Mouse (Mus musculus) liver, adult 2 months (tissue): ENCODE measurements around the gene Atp4b.

ENCODE experiments used
- CTCF ChIP-seq: fragments of 200-500 bp; IDR thresholded peaks from 2 replicates; pipeline ENCODE4 v1.5.1; 2011; ENCODE audit warnings: low read depth, low read length, control low read depth
- POLR2A ChIP-seq: fragments of 200-500 bp; IDR thresholded peaks from 2 replicates; pipeline ENCODE4 v1.6.1; 2011; ENCODE audit warnings: low read length, control low read depth; ENCODE audit not compliant: insufficient read depth; ENCODE audit errors: extremely low read depth

GRCm38 (mm10) chr8:13381630-13382029 lies 15.0 kb downstream of the Atp4b start:
- TF ChIP-seq POLR2A (no peak), CTCF (no peak)
